Mouse (Mus musculus) heart, adult 2 months (tissue): Measurements from ENCODE around the gene Gm5475.

Experiments used
- CTCF ChIP-seq: fragments of 200-600 bp; IDR thresholded peaks from 2 replicates; pipeline ENCODE4 v1.8.1; 2022; ENCODE audit warnings: antibody characterized with exemption, mild to moderate bottlenecking, moderate library complexity
- EP300 ChIP-seq: fragments of 200-500 bp; IDR thresholded peaks from 2 replicates; pipeline ENCODE4 v1.6.1; 2011; ENCODE audit warnings: low read depth, low read length, control low read depth; ENCODE audit not compliant: insufficient read depth
- POLR2A ChIP-seq: fragments of 200-500 bp; IDR thresholded peaks from 2 replicates; pipeline ENCODE4 v1.6.1; 2011; ENCODE audit warnings: mild to moderate bottlenecking, low read depth, low read length, control low read depth; ENCODE audit not compliant: insufficient read depth

DNA sequence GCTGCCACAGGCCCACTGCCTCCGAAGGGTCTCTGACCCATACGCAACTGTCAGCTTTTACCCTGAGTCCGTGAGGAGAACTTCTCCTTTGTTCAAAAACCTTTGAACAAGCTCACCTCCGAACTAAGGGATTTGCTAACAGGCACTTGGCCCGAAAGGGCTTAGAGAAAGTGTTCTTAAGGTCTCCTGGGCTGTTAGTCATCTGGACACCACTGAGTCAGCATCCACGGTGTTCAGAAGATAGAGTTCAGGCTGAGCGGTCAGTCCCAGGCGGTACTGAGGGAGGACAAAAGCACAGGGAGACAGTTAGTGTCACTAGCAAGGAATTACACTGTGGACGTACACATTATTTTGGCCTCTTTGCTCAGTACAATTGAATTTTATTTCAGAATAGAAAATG lies 33.1 kb upstream of the Gm5475 start:
- TF ChIP-seq CTCF (no peak), POLR2A (no peak), EP300 (no peak)
